Mouse (Mus musculus): ENCODE measurements around the gene Kctd19.

Kctd19 gene

DNA sequence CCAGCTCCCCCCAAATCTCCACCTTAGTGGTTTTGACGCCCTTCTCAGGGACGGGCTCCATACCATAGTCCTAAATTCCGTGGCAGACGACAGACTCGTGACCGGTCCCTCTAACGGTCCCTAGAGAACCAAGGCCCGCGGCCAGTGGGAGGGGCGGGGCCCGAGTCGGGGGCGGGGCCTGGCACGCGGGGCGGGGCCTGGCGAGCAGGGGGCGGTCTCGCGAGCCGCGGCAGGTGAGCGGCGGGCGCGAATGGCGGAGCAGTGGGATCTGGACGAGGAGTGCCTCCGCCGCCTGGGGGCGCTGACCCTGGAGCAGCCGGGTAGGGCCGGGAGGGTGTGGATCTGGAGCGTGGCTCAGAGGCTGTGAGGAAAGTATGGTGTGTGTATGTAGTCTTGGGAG lies at the start of gene Kctd19, which contains the start of gene Lrrc36:
Gene Kctd19 (minus strand): TSS at position 112 of the 400 bp plus-strand sequence.
Gene Lrrc36 (plus strand): TSS at position 181 of the 400 bp plus-strand sequence.
- DNase-seq, result no peak

DNA sequence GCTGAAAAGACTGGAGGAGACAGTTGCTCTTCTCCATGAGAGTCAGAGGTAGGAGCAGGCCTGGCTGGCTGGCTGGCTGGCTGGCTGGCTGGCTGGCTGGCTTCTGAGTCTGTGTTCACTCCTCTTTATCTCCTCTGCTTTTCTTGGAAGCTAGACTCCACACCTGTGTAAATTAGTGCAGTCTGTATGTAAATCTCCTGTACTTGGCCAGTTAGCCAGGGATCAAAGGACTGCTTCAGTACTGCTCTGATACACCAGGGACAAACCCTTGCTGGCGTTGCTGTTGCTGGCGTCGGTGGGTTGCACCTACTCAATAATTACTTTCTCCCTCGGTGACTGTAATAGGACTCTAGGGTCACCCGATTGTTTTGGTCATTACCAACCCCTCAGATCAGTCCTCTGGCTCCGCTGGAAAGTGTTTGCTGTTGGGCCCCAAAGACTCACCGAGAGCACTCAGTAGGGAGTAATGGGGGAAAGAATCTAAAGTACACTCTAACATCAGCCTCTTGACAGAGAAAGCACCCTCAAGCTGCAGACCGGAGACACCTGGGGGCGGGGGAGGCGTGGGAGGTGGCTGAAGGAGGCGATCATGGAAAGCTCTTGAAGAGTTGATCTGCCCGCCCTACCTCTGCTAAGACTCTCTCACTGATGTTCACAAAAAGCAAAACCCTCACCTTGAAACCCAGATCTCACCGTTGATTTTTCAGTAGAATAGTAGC lies 47.9 kb upstream of the Kctd19 start:
- DNase-seq, result no peak

DNA sequence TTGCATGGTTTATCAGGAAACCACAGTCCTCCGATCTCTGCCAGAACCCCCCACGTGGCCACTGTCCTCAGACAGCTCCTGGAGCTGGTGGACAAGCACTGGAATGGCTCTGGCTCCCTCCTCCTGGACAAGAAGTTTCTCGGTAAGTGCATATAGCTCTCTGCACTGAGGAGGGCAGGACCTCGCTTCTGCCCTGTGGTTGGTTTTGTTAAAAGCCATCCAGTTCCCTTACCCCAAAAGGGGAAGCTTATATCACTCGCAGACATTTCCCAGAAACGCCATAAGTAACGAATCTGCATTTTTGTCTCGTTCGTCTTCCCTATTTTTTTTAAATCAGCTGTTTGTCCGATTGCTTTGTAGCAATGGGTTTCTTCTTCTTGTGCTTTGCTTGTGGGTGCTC lies 41.9 kb upstream of the Kctd19 start:
- DNase-seq, result no peak

DNA sequence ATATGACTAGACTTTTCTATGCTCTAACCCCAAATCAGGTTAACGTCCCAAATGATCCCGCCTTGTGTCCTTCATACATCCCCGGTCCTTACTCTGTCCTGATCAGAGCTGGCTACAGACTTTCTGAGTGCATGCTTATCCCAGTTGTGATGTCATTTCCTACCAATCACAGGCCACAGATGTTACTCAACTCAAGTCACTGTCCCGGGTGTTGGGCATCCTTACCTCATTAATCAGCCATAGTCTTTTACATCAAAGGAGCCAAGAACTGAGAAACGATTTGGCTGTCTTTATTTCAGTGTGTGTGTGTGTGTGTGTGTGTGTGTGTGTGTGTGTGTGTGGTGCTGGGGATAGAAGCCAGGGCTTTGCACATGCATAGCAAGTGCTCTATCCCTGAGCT lies 40.8 kb upstream of the Kctd19 start:
- no peak for DNase-seq

DNA sequence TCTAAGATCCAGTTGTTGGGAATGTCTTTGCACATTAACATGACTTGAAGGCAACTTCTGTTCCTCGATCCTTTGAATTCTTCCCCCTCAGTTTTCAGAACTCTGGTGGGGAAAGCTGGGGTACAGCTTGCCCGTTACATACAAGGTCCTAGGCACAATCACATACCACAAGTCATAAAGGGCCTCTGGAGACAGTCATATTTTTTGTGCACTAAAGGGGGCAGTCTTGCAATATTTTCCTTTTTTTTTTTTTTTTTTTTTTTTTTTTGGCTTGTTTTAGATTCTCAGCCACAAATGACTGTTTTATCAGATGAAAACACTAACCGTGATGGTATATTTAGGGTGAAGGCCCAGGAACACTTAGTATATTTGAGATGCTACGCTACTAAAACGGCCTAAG lies 40.0 kb upstream of the Kctd19 start:
- no peak for DNase-seq

DNA sequence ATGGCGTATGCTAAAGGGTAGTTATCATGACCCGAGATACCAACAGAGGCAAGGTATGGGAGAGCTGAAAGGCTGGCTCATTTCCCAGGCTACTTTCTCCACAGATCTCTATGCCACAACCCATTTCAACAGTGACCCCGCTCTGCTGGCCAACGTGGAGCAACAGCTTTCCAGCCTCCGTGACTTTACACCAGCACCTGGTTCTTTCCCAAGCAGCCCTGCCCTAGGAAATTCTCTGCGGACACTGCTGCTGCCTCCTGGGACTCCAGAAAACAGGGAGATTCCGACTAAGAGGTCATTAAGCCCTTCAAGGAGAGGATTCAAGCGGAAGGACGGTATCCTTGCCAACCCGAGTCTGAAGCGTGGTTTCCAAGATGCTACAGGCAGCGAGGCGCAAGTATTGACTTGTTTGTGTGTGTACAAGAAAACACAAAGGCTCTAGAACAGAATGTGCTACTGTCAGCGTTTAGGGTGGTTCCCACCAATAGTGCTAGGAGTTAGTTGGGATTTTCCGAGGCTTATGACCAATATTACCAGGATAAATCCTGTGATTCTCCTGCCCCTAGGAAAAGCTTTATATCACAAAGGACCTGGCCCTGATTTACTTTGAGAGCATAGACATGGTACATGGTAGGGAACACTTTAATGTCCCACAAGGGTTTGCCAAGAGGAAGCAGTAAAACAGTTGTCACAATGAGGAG lies 38.8 kb upstream of the Kctd19 start:
- DNase-seq, result no peak

DNA sequence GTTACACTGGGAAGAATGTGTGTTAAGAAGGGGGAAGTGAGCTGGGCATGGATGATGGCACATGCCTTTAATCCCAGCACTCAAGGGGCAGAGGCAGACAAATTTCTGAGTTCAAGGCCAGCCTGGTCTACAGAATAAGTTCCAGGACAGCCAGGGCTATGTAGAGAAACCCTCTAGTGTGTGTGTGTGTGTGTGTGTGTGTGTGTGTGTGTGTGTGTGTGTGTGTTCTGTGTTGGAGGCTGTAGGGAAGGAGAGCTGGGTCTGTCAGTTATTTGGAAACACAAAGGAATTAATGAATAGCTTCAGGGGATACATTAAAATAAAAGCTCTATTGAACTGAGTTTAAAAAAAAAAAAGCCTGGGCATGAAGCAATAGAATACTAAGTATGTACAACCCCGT lies 37.7 kb upstream of the Kctd19 start:
- no peak for DNase-seq

DNA sequence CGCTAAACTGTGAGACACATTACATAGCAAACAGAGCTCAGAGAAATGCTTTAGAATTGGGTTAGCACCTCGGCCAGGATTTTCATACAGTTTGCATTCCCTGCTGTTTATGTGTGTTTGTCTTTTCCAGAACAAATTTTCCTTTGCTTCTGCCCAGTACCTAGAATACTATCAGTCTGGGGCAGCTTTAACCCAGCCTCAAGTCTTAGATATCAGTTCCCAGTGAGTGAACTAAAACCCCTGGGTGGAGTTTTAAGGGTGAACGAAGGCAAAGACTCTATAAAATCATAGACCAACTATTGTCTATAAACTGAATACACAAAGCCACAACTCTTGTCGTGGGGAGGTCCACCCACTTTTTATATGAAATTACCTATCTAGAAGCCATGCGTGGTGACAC lies 35.3 kb upstream of the Kctd19 start:
- DNase-seq, result no peak

DNA sequence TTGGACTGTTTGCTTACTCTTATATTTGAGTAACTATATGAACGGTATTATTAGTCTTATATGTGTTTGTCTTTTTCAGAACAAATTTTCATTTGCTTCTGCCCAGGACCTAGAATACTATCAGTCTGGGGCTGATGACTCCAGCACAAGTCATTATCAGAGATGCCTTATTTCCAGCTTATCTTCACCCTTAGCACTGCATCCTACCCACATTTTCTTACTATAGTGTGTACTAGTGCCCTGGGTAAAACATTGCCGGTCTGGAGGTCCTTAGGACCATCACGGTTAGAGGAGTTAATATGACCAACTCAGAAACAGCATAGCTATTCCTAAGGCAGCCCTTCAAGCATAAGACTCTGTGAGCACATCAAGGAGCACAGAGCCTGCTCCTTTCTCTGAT lies 34.9 kb upstream of the Kctd19 start:
- DNase-seq, result no peak

DNA sequence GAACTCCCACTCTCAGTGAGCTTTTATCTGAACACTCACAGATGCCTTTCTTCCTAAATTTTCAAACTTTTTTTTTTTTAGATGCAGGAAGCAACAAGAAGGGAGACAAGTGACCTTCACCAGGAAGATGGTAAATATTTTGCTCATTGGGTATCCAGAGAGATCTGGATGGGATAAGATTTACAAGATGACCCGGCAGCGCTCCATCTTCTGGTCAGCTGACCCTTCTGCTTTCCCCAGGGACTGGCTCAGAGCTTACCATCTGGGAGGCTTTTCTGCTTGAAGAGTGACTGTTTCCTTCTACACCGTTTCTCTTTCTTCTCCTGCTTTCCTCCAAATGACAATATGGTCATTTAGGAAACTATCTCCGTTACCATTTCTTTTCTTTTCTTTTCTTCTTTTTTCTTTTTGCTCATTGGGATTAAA lies 32.8 kb upstream of the Kctd19 start:
- DNase-seq, result no peak

DNA sequence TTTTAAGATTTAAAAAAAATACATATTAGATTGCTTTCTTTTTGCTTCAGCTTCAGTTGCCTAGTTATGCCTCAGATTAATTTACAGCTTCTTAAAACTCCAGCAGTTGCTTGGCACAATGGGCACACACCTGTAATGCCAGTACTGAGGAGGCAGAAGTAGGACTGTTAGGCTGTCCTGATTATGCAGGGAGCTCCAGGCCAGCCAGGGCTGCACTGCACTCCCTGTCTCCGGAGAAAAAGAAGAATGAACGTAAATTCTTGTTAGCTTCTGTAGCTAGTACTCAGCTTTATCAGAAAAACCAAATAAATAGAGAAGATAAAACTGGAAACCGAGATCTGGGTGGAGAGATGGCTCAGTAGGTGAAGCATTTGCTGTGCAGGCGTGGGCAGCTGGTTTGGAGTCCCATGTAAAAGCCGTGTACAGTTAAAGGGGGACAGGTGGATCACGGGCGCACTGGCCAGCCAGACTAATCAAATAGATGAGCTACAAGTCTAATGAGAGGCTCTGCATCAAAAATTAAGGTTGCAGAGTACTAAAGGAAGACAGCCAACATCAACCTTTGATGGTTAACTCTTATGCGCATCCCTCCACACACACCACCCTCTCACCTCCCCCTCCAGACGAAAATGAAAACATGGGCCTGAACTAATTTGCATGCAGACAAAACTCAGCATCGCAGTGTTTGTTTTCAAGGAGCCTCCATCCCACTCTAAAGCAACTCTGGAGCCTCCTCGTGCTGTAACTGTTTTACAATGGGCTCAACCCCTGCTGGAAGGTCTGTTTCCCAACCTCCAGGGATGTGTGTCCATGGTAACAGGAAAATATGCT lies 32.2 kb upstream of the Kctd19 start:
- peak; percentile 19 for DNase-seq

DNA sequence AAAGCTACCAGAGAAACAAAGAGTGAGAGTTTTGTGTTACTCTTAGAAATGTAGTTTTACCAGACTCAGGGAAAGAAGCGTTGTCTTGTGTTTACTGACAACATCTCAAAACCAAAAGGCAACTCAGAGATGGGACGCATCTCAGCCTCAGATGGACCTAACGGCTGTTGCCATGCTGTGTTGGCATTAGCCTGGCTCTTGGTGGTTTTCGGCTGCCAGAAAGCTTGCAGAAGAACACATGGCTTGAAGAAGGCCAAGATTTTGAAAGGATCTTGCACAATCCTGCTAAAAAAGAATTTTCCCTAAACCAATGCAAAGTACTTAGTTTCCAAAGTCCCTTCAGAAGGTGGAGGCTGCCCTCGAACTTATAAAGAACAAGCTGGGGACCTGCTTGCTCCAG lies 29.4 kb upstream of the Kctd19 start:
- DNase-seq, result no peak

DNA sequence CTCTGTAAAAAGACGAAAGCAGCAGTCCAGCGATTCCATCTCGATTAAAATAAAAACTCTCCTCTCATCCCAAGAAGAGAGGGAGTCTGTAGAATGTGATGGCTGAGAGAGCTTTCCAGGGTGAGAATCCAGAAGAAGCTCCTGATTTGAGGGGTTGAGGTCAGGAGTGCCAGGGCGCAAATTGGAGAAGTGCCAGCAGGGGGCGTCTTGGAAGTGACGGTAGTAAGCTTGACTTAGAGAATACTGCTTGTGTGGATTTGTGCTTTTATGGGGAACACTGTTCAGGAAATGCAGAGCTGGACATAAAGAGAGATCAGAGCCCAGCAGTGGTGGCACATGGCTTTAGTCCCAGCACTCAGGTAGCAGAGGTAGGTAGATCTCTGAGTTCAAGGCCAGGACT lies 28.1 kb upstream of the Kctd19 start:
- DNase-seq, result no peak

DNA sequence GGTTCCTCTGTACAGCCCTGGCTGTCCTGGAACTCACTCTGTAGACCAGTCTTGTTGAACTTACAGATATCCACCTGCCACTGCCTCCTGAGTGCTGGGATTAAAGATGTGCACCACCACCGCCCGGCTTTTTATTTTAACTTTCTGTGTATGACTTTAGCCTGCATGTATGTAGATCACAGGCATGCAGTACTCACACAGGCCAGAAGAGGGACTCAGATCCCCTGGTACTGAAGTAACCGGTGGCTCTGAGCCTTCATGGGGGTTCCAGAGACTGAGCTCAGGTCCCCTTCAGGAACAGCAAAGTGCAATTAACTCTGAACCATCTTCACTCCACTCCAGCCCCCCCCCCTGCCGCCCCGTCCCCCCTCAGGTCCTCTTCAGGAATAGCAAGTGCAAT lies 25.6 kb upstream of the Kctd19 start:
- DNase-seq, result no peak

DNA sequence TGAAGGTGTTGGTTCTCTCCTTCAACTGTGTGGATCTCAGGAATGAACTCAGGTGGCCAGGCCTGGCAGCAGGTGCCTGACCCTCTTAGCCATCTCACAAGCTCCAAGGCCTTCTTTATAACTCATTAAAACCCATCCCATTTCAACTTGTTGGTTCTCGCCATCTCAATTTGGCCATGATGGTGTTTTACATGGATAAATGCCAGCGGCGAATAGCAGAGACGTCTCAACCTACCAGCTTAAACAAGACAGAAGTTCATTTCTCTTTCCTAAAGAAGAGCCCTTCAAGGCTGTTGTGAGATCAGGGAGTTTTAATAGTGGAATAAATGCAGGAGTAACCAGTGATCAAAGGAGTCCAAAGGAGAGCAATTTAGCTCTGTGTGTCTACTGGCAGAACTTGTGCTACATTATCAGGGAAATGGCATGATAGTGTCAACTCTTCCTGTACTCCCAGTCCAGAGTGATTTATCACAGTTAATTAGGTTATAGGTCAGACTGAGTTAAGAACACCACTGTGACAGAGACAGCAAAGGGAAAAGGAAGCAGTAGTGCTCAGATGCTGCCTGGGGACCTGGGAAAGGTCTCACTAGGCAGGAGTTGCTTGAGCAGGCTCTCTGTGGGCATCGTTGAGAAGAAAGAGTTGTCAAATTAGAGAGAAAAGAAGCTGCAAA lies 23.9 kb upstream of the Kctd19 start:
- no peak for DNase-seq

DNA sequence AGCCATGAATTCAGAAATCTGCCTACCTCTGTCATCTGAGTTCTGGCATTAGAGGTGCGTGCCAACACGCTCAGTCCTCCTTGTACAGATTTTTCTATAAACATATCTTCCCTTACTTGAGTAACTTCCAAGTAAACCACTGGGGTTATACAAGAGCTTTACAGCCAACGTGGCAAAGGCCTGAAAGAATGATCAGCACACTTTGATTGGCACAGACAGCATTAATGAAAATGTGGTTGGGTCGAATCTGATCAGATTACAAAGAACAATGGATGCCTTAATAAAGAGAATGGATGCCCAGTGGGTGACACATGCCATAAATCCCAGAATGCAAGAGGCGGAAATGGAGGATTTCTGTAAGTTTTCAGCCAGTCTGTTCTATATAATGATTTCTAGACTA lies 22.9 kb upstream of the Kctd19 start:
- DNase-seq, result no peak

DNA sequence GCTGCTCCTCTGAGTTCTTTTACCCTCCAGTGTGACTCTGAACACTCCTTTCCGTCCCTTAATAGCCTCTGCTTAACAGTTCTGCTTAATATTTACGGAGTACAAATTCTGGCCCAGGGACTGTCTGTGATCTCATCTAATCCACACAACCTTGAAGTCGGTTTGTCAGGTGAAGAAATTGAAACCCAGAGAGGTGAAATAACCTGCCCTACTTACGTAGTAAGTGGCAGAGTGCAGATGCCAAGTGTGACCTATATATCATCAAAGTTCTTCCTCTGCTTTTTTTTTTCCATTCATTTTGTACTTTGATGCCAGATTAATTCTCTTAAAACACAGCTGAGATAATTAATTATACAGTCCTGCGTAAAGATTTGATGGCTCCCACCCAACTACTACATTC lies 20.8 kb upstream of the Kctd19 start:
- no peak for DNase-seq

DNA sequence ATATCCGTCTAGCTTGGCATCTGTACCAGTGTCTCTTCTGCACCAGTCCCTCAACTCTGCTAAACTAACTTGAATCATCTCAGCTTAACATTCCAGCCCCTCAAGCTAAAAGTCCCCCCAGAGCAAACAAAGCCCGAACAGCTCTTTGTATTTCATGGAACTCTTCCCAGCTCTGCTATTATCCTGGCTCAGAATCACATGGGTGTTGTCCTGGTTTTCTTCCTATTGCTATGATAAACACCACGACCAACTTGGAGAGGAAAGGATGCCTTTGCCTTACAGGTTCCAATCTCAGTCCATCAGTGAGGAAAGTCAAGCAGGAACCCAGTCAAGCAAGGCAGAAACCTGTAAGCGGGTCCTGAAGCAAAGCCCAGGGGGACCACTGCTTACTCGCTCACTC lies 20.2 kb upstream of the Kctd19 start:
- DNase-seq, result no peak

DNA sequence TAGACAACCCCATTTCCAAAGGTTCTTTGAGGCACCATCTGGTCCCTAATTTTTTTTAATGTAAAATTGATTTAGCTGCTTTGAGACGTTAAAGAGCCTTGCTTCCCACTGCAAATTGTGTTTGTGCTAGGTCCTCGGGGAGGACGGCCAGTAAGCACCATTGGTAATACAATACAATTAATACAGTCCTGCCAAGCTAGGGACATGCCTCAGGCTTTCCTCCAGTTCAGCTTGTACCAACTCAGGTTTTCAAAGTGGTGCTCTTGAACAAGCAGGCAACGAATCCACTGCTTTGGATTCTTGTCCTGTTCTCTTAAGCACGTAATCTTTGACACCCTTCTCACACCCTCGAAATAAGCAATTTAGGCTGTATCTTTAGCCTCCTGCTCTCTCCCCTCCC lies 19.7 kb upstream of the Kctd19 start:
- no peak for DNase-seq

DNA sequence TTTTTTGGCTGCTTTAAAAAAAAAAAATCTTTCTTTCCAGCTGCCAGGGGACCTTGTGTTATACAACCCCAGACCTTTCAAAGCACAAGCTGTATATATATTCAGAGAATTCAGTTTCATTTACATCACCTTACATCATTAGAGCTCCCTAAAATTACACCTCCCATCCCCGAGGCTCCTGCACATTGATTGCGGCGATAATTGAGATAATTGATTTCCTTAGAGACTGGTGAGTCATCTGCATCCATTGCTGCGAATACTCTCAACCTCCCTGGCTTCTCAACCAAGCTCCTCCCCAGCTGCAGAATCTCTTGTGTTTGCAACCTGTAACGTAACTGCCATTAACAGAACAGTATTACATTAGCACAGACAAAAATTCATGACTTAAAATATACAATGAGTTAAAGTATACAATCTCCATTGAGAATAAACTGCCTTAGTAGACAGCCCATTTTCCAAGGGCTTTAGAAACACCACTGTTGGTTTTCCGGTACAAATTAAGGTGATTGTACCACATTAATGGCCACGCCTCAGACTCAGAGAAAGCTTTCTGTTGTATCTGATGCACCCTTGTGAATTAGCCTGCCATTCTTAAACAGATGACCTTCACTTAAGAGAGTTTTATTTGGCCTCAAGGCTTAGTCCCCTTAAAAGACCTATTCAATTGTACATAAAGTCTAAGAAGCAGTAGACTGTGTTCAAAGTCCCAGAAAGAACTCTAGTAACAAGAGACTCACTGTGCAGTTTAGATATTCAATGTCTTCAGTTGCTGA lies 18.6 kb upstream of the Kctd19 start:
- no peak for DNase-seq

DNA sequence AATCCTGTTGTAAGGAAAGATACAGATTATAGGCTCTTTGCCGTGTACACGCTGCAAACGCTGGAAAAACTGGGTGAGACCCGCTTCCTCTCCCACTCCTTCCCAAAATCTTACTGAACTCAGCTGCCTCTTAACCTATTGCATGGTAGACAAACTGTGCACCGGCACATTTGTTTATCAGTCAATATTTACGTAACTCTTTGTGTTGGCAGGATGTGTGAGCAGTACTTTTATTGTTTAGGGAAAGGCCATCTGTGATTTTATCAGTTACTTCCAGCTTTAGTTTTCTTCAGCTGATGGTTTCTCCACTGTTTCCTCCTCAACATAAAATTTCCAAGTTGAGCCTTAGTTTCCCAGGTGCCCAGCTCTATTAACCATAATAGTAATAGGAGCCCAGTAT lies 13.6 kb upstream of the Kctd19 start:
- DNase-seq, result no peak

DNA sequence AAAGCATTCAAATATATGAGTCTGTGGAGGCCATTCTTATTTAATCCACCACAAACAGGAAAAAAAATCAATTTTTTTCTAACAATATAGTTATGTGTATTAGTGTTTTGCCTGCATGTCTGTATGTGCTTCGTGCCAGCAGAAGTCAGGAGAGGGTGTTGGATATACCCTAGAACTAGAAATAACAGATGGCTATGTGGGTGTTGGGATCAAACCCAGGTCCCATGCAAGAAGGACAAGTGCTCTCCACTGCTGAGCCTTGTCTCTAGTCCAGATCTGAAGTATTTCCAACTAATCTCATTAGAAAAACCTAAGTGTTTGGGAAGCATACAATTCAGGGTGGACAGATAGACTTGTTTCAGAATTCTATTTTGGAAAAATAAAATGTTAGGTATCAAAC lies 8.7 kb upstream of the Kctd19 start:
- DNase-seq, result no peak

Measured in right cerebral cortex, postnatal 25 days (tissue).